Mouse (Mus musculus) lung, adult 2 months (tissue): ENCODE results near the gene Dnaja3. TPM values are rescaled to one million over a fixed set of nuclear protein-coding genes. Genes with fewer than 3 reads are reported as not detected.

Source experiments
- DNase-seq: peaks from one replicate; pipeline ENCODE4 v3.0.0; 2022
- H3K4me1 ChIP-seq: fragments of 200-500 bp; 2 replicates; pipeline ENCODE4 v1.6.1; 2011; ENCODE audit warnings: low read length; ENCODE audit not compliant: control insufficient read depth, insufficient read depth
- H3K4me3 ChIP-seq: fragments of 200-500 bp; replicated peaks from 2 replicates; pipeline ENCODE3; 2011; ENCODE audit warnings: low read depth, mild to moderate bottlenecking, control low read depth, low read length; ENCODE audit errors: extremely low read depth
- CTCF ChIP-seq: fragments of 200-500 bp; IDR thresholded peaks from 2 replicates; pipeline ENCODE4 v1.5.1; 2011; ENCODE audit warnings: mild to moderate bottlenecking, low read length, control low read depth; ENCODE audit not compliant: insufficient read depth
- POLR2A ChIP-seq: fragments of 200-500 bp; IDR thresholded peaks from 2 replicates; pipeline ENCODE4 v1.6.1; 2011; ENCODE audit warnings: low read depth, mild to moderate bottlenecking, control low read depth, low read length, borderline replicate concordance; ENCODE audit errors: extremely low read depth
- WGBS: fragments of 180-500 bp; shearing (Covaris S2); methylation state at CpG from one replicate; pipeline ENCODE4 v1.1.7; 2018; 5-methylcytosine and 5-hydroxymethylcytosine counted together
- polyA plus RNA-seq: library from polyadenylated mRNA; depleted of rRNA; stranded (reverse); fragments of >200 nt; gene quantifications from 2 replicates; pipeline ENCODE4 v1.2.3, GENCODE M21; 2012

Gene Dnaja3
- polyA plus RNA-seq, 1 experiment: 21.2 TPM

- 84% methylated on average over 17 of the region's 17 CpGs for whole genome bisulfite sequencing
- H3K4me1 ChIP-seq: no peaks in the 10 kb centered on the region
- no peak overlapping the region for H3K4me3 ChIP-seq
- no peak for TF ChIP-seq POLR2A
- no peak for TF ChIP-seq CTCF
- DNase-seq: no peak
These were observed 74.3 kb downstream of the Dnaja3 start for GRCm38 (mm10) chr16:4713861-4714710.

- no peak overlapping the region for H3K4me3 ChIP-seq
- TF ChIP-seq POLR2A (no peak), CTCF (no peak)
- WGBS: 62% methylated on average over 3 of the region's 3 CpGs
- no peaks in the 10 kb centered on the region; the same call in 1 of the 2 replicates for H3K4me1 ChIP-seq
- no peak for DNase-seq
These were observed 78.1 kb downstream of the Dnaja3 start for GRCm38 (mm10) chr16:4717866-4718265.

GRCm38 (mm10) chr16:4718753-4719518 is 79.1 kb downstream of the Dnaja3 start, which contains the start of gene Nmral1:
Gene Nmral1, minus strand, starts transcription at chr16:4719356.
- peak; percentile 61 for DNase-seq
- 15% methylated on average over 33 of the region's 33 CpGs for WGBS
- Histone ChIP-seq H3K4me1 (no peaks in the 10 kb centered on the region; the same call in 1 of the 2 replicates), H3K4me3 (peak within 1 kb of the TSS; percentile 68)
- TF ChIP-seq POLR2A (peak; percentile 23; the same call in 1 of the 2 replicates), CTCF (no peak)

GRCm38 (mm10) chr16:4722128-4722914 is 82.5 kb downstream of the Dnaja3 start:
- H3K4me1 ChIP-seq: no peaks in the 10 kb centered on the region; the same call in none of the 2 replicates
- no peak overlapping the region for H3K4me3 ChIP-seq
- 33% methylated on average over 7 of the region's 7 CpGs for WGBS
- no peak for DNase-seq
- TF ChIP-seq CTCF (no peak), POLR2A (no peak)

GRCm38 (mm10) chr16:4722915-4723209 is 83.1 kb downstream of the Dnaja3 start:
- TF ChIP-seq CTCF (no peak), POLR2A (no peak)
- peaks cover 3% of the 10 kb centered on the region for H3K4me1 ChIP-seq
- no peak overlapping the region for H3K4me3 ChIP-seq
- DNase-seq: no peak
- WGBS: 33% methylated on average over 3 of the region's 3 CpGs

- H3K4me3 ChIP-seq: no peak overlapping the region
- WGBS: 69% methylated on average over 4 of the region's 4 CpGs
- TF ChIP-seq CTCF: no peak
- TF ChIP-seq POLR2A: no peak
- no peak for DNase-seq
- H3K4me1 ChIP-seq: peaks cover 7% of the 10 kb centered on the region
These were observed 85.5 kb downstream of the Dnaja3 start for GRCm38 (mm10) chr16:4725266-4725665.

- H3K4me1 ChIP-seq: peaks cover 7% of the 10 kb centered on the region
- DNase-seq: peak; percentile 98
- peak within 1 kb of the TSS; percentile 83 for H3K4me3 ChIP-seq
- TF ChIP-seq POLR2A (peak; percentile 97), CTCF (no peak)
- 5% methylated on average over 35 of the region's 35 CpGs for WGBS
These were observed 86.2 kb downstream of the Dnaja3 start, which contains the start of gene Hmox2 for GRCm38 (mm10) chr16:4725780-4726527. Gene Hmox2, plus strand, starts transcription at chr16:4726361.

- H3K4me3 ChIP-seq: peak overlapping the region; percentile 83
- no peak for DNase-seq
- whole genome bisulfite sequencing: under 1% methylated on average over 40 of the region's 40 CpGs
- no peak for TF ChIP-seq CTCF
- TF ChIP-seq POLR2A: no peak
- H3K4me1 ChIP-seq: peaks cover 11% of the 10 kb centered on the region
These were observed 86.8 kb downstream of the Dnaja3 start for GRCm38 (mm10) chr16:4726528-4727128.
